Mouse (Mus musculus): ENCODE measurements at regions not wholly inside any gene's neighbourhood (a gene's known extent, or its start where the extent isn't known, plus 50 kb on each side); places are given as distances from the start of the nearest gene placed in this dataset.

GRCm38 (mm10) chrX:169554359-169554758, 130.6 kb upstream of the Mid1 start:
- intact Hi-C loops (cut with DNase I): no loop called here
- no peak for DNase-seq

GRCm38 (mm10) chrX:169552851-169553250, 132.1 kb upstream of the Mid1 start:
- no peak for DNase-seq
- intact Hi-C loops (cut with DNase I): no loop called here

GRCm38 (mm10) chrX:169544037-169544436, 141.0 kb upstream of the Mid1 start:
- intact Hi-C loops (cut with DNase I): no loop called here
- DNase-seq: no peak

GRCm38 (mm10) chrX:169508229-169508628, 176.8 kb upstream of the Mid1 start:
- intact Hi-C loops (cut with DNase I): no loop called here
- DNase-seq: no peak

DNA sequence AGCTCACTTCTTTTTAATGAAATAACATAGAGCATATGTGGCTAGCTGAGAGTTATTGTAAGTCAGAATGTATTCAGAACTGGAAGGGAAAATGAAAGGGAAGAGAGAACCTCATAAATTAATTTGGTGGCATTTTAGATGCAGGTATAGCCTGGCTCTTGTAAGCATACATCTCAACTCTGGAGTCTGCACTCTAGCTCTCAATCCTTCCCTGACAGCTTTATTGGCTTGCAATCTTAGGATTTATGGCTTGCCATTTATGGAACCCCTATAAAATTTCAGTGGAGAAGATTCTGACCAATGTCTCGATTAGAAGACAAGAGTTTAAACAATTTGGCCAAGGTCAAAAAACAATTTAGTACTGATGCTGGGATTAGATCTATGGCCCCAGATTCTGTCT, 173.4 kb upstream of the Hccs start:
- intact Hi-C loops (cut with DNase I): no loop called here
- DNase-seq: no peak

- DNase-seq: no peak
- intact Hi-C loops (cut with DNase I): no loop called here
Observed at GRCm38 (mm10) chrX:169473518-169473917, 153.3 kb upstream of the Hccs start.

GRCm38 (mm10) chrX:169470715-169471114, 150.5 kb upstream of the Hccs start:
- peak; percentile 9 to 43 for DNase-seq
- intact Hi-C loops (cut with DNase I): no loop called here

DNA sequence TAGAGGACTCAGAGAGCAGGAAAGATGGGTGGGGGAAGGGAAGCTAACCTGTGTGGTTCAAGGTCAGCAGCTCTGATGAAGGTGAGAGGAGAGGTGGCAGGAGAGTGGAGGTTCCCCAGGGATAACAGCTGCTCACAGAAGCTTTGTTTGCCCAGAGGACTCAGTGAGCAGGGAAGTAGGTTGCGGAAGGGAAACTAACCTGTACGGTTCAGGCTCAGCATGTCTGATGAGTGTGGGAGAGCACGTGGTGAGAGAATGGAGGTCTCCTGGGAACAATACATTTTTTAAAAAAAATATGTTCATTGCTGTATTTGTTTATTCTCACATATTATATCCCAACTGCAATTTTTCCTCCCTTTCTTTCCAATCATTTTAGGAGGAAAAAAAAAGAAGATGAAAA, 130.0 kb upstream of the Hccs start:
- intact Hi-C loops (cut with DNase I): no loop called here
- DNase-seq: no peak

DNA sequence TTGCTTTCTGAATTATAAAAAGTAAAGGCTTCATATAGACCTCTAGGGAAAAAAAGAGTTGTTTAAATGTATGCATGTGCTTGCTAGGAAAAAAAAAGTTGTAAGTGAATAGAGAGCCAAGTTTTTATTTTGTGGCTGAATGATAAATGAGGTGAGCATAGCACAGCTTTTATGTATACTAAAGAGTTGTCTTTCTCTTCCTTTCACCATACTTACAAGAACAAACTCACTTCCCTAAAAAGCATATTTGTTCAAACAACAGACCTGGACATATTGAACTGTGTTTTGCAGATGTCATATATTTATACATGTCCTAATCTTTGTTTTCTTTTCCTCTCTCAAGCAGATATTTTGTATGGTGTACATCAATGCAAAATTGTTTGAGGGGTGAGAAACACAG, 119.4 kb upstream of the Hccs start:
- intact Hi-C loops (cut with DNase I): no loop called here
- DNase-seq: no peak

GRCm38 (mm10) chrX:169438626-169439025, 118.5 kb upstream of the Hccs start:
- intact Hi-C loops (cut with DNase I): no loop called here
- peak; percentile 6 to 15 for DNase-seq

- DNase-seq: no peak
- intact Hi-C loops (cut with DNase I): no loop called here
Observed at GRCm38 (mm10) chrX:169433903-169434302, 113.7 kb upstream of the Hccs start.

- DNase-seq: no peak
- intact Hi-C loops (cut with DNase I): no loop called here
Observed at GRCm38 (mm10) chrX:169396825-169397224, 76.7 kb upstream of the Hccs start.

- intact Hi-C loops (cut with DNase I): no loop called here
- no peak for DNase-seq
Observed at GRCm38 (mm10) chrX:169386640-169387039, 66.5 kb upstream of the Hccs start.
